Mouse (Mus musculus) mature B cell (primary cell): ENCODE data around the gene Cotl1.

Experiments used
- in situ Hi-C: fragments of 300-500 bp; cut with MboI; formaldehyde crosslinking; loops from 2 replicates; pipeline ENCODE4 v1.14.3; 2019

Cotl1 gene

GRCm38 (mm10) chr8:119838983-119839340 lies 1.4 kb downstream of the Cotl1 start:
- in situ Hi-C loops = no loop called here

- in situ Hi-C loops = no loop called here
These were observed 2.0 kb downstream of the Cotl1 start for GRCm38 (mm10) chr8:119838100-119838982.

GRCm38 (mm10) chr8:119837553-119838071 lies 2.7 kb downstream of the Cotl1 start:
- in situ Hi-C loops = no loop called here

GRCm38 (mm10) chr8:119836831-119837230 lies 3.5 kb downstream of the Cotl1 start:
- in situ Hi-C loops = no loop called here

GRCm38 (mm10) chr8:119835270-119835669 lies 5.1 kb downstream of the Cotl1 start:
- in situ Hi-C loops = no loop called here

GRCm38 (mm10) chr8:119834676-119835075 lies 5.7 kb downstream of the Cotl1 start:
- in situ Hi-C loops = no loop called here

GRCm38 (mm10) chr8:119832931-119833330 lies 7.4 kb downstream of the Cotl1 start:
- in situ Hi-C loops = no loop called here

- in situ Hi-C loops = no loop called here
These were observed 8.2 kb downstream of the Cotl1 start for GRCm38 (mm10) chr8:119832101-119832617.

- in situ Hi-C loops = no loop called here
These were observed 8.9 kb downstream of the Cotl1 start for GRCm38 (mm10) chr8:119831336-119831995.

GRCm38 (mm10) chr8:119830589-119830988 lies 9.8 kb downstream of the Cotl1 start:
- in situ Hi-C loops = no loop called here

GRCm38 (mm10) chr8:119829870-119830580 lies 10.3 kb downstream of the Cotl1 start:
- in situ Hi-C loops = no loop called here

- in situ Hi-C loops = no loop called here
These were observed 10.9 kb downstream of the Cotl1 start for GRCm38 (mm10) chr8:119829420-119829819.

- in situ Hi-C loops = no loop called here
These were observed 11.3 kb downstream of the Cotl1 start for GRCm38 (mm10) chr8:119829015-119829414.

- in situ Hi-C loops = no loop called here
These were observed 12.6 kb downstream of the Cotl1 start for GRCm38 (mm10) chr8:119827721-119828153.

- in situ Hi-C loops = no loop called here
These were observed 13.4 kb downstream of the Cotl1 start for GRCm38 (mm10) chr8:119826982-119827381.

GRCm38 (mm10) chr8:119825950-119826730 lies 14.2 kb downstream of the Cotl1 start:
- in situ Hi-C loops = no loop called here

GRCm38 (mm10) chr8:119824809-119825273 lies 15.5 kb downstream of the Cotl1 start:
- in situ Hi-C loops = no loop called here

- in situ Hi-C loops = no loop called here
These were observed 16.2 kb downstream of the Cotl1 start for GRCm38 (mm10) chr8:119824100-119824499.

- in situ Hi-C loops = no loop called here
These were observed 17.1 kb downstream of the Cotl1 start for GRCm38 (mm10) chr8:119823278-119823677.

- in situ Hi-C loops = no loop called here
These were observed 18.7 kb downstream of the Cotl1 start for GRCm38 (mm10) chr8:119821691-119822090.

GRCm38 (mm10) chr8:119819976-119820375 lies 20.4 kb downstream of the Cotl1 start:
- in situ Hi-C loops = no loop called here
